Mouse (Mus musculus): ENCODE measurements around the gene Rdh5. TPM values are rescaled to one million over a fixed set of nuclear protein-coding genes. Genes with fewer than 3 reads are reported as not detected.

Gene Rdh5
- polyA plus RNA-seq, 1 experiment = 21.8 TPM

DNA sequence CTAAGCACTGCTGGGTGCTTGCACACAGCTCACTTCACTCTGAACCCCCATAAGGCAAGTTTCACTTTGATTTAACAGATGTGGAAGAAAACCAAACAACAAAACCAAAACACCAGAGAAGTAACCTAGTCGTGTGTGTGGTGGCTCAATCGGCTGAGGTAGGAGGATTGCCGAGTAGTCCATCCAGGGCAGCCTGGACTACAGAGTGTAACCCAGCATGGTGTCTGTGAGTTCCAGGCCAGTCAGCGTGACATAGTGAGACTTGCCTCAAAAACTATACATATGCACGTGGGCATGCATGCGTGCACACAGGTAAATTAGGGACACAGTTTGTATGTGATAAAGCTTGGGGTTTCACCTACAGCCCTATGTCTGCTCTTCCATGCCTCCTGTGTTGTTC is 5.3 kb downstream of the Rdh5 start:
- no peak for DNase-seq
- no peaks in the 10 kb centered on the region for H3K27me3 ChIP-seq (ENCODE audit: control insufficient read depth, insufficient read depth, low read length)
- no peak overlapping the region for H3K27ac ChIP-seq (ENCODE audit: control insufficient read depth, insufficient read depth, low read length)
- H3K4me1 ChIP-seq (replicated peaks; ENCODE audit: control insufficient read depth, insufficient read depth, low read length) = peaks cover 5% of the 10 kb centered on the region
- H3K36me3 ChIP-seq (ENCODE audit: control insufficient read depth, insufficient read depth, low read length) = no peaks in the 10 kb centered on the region
- 91% methylated on average over 6 of the region's 6 CpGs for WGBS
- TF ChIP-seq POLR2A (IDR thresholded peaks at IDR 0.05; ENCODE audit: control insufficient read depth, extremely low read depth, insufficient read depth, low read length, poor library complexity) (no peak), CTCF (IDR thresholded peaks at IDR 0.05; ENCODE audit: borderline replicate concordance, control insufficient read depth, extremely low read depth, insufficient read depth, low read length, poor library complexity) (no peak)
- H3K4me3 ChIP-seq (ENCODE audit: control insufficient read depth, insufficient read depth, low read length) = no peak overlapping the region

- H3K4me1 ChIP-seq (replicated peaks; ENCODE audit: control insufficient read depth, insufficient read depth, low read length) = no peaks in the 10 kb centered on the region
- no peak overlapping the region for H3K27ac ChIP-seq (ENCODE audit: control insufficient read depth, insufficient read depth, low read length)
- H3K4me3 ChIP-seq (ENCODE audit: control insufficient read depth, insufficient read depth, low read length) = no peak overlapping the region
- H3K27me3 ChIP-seq (ENCODE audit: control insufficient read depth, insufficient read depth, low read length) = no peaks in the 10 kb centered on the region; the same call in 1 of the 2 replicates
- DNase-seq = no peak
- 97% methylated on average over 3 of the region's 3 CpGs for WGBS
- H3K36me3 ChIP-seq (ENCODE audit: control insufficient read depth, insufficient read depth, low read length) = no peaks in the 10 kb centered on the region
- TF ChIP-seq CTCF (IDR thresholded peaks at IDR 0.05; ENCODE audit: borderline replicate concordance, control insufficient read depth, extremely low read depth, insufficient read depth, low read length, poor library complexity) = no peak
- no peak for TF ChIP-seq POLR2A (IDR thresholded peaks at IDR 0.05; ENCODE audit: control insufficient read depth, extremely low read depth, insufficient read depth, low read length, poor library complexity)
Measured at GRCm38 (mm10) chr10:128916665-128917064, 6.0 kb downstream of the Rdh5 start.

DNA sequence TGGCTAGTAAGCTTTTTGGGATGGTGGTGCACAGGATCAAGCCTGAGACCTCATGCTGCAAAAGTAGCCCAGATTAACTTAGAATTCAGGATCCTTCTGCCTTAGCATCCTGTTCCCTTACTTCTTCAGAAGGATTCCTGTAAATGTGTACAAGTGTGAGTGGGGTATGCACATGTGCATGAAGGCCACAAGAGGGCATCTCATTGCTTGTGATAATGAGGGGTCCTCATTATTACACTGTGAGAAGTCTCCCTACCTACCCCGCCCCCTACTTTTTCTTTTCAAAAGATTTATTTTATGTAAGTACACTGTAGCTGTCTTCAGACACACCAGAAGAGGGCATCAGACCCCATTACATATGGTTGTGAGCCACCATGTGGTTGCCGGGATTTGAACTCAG is 7.1 kb downstream of the Rdh5 start:
- Histone ChIP-seq H3K27ac (ENCODE audit: control insufficient read depth, insufficient read depth, low read length) (no peak overlapping the region), H3K4me3 (ENCODE audit: control insufficient read depth, insufficient read depth, low read length) (no peak overlapping the region), H3K4me1 (replicated peaks; ENCODE audit: control insufficient read depth, insufficient read depth, low read length) (no peaks in the 10 kb centered on the region), H3K27me3 (ENCODE audit: control insufficient read depth, insufficient read depth, low read length) (peaks cover 5% of the 10 kb centered on the region; the same call in 1 of the 2 replicates), H3K36me3 (ENCODE audit: control insufficient read depth, insufficient read depth, low read length) (no peaks in the 10 kb centered on the region)
- TF ChIP-seq CTCF (IDR thresholded peaks at IDR 0.05; ENCODE audit: borderline replicate concordance, control insufficient read depth, extremely low read depth, insufficient read depth, low read length, poor library complexity) (no peak), POLR2A (IDR thresholded peaks at IDR 0.05; ENCODE audit: control insufficient read depth, extremely low read depth, insufficient read depth, low read length, poor library complexity) (no peak)
- DNase-seq = no peak
- 97% methylated on average over 2 of the region's 2 CpGs for WGBS

- WGBS = 91% methylated on average over 12 of the region's 12 CpGs
- DNase-seq = no peak
- Histone ChIP-seq H3K27me3 (ENCODE audit: control insufficient read depth, insufficient read depth, low read length) (peaks cover 23% of the 10 kb centered on the region), H3K4me1 (replicated peaks; ENCODE audit: control insufficient read depth, insufficient read depth, low read length) (peaks cover 4% of the 10 kb centered on the region), H3K4me3 (ENCODE audit: control insufficient read depth, insufficient read depth, low read length) (no peak overlapping the region), H3K36me3 (ENCODE audit: control insufficient read depth, insufficient read depth, low read length) (no peaks in the 10 kb centered on the region), H3K27ac (ENCODE audit: control insufficient read depth, insufficient read depth, low read length) (no peak overlapping the region)
- TF ChIP-seq CTCF (IDR thresholded peaks at IDR 0.05; ENCODE audit: borderline replicate concordance, control insufficient read depth, extremely low read depth, insufficient read depth, low read length, poor library complexity) (no peak), POLR2A (IDR thresholded peaks at IDR 0.05; ENCODE audit: control insufficient read depth, extremely low read depth, insufficient read depth, low read length, poor library complexity) (no peak)
Measured at GRCm38 (mm10) chr10:128913696-128914095, 9.0 kb downstream of the Rdh5 start.

DNA sequence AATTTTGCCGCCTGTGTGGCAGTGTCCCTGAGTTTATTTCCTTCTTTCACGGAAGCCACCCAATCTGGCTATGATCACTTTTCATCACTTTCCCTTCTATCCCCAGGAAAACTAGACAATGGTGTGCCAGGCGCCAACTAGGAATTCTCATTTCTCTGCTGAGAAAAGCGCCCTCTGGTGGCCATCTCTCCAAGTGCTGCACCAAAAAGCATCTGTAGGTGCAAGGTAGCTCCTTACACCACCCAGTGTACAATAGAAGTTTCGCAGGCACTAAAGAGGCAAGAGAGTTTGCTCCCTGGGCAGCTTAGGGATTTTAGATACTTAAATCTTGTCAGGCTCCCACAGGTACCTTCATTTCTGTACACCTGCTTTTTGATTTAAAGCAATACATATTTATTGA is 9.5 kb downstream of the Rdh5 start:
- peaks cover 26% of the 10 kb centered on the region for H3K27me3 ChIP-seq (ENCODE audit: control insufficient read depth, insufficient read depth, low read length)
- no peaks in the 10 kb centered on the region for H3K36me3 ChIP-seq (ENCODE audit: control insufficient read depth, insufficient read depth, low read length)
- TF ChIP-seq POLR2A (IDR thresholded peaks at IDR 0.05; ENCODE audit: control insufficient read depth, extremely low read depth, insufficient read depth, low read length, poor library complexity) = no peak
- TF ChIP-seq CTCF (IDR thresholded peaks at IDR 0.05; ENCODE audit: borderline replicate concordance, control insufficient read depth, extremely low read depth, insufficient read depth, low read length, poor library complexity) = no peak
- DNase-seq = peak; percentile 82
- H3K27ac ChIP-seq (ENCODE audit: control insufficient read depth, insufficient read depth, low read length) = no peak overlapping the region
- no peak overlapping the region for H3K4me3 ChIP-seq (ENCODE audit: control insufficient read depth, insufficient read depth, low read length)
- H3K4me1 ChIP-seq (replicated peaks; ENCODE audit: control insufficient read depth, insufficient read depth, low read length) = peaks cover 4% of the 10 kb centered on the region
- WGBS = 25% methylated on average over 5 of the region's 5 CpGs

- Histone ChIP-seq H3K4me3 (ENCODE audit: control insufficient read depth, insufficient read depth, low read length) (no peak overlapping the region), H3K27ac (ENCODE audit: control insufficient read depth, insufficient read depth, low read length) (no peak overlapping the region), H3K27me3 (ENCODE audit: control insufficient read depth, insufficient read depth, low read length) (peaks cover 26% of the 10 kb centered on the region), H3K4me1 (replicated peaks; ENCODE audit: control insufficient read depth, insufficient read depth, low read length) (peaks cover 4% of the 10 kb centered on the region), H3K36me3 (ENCODE audit: control insufficient read depth, insufficient read depth, low read length) (no peaks in the 10 kb centered on the region)
- no peak for TF ChIP-seq CTCF (IDR thresholded peaks at IDR 0.05; ENCODE audit: borderline replicate concordance, control insufficient read depth, extremely low read depth, insufficient read depth, low read length, poor library complexity)
- TF ChIP-seq POLR2A (IDR thresholded peaks at IDR 0.05; ENCODE audit: control insufficient read depth, extremely low read depth, insufficient read depth, low read length, poor library complexity) = no peak
- 81% methylated on average over 4 of the region's 4 CpGs for WGBS
- no peak for DNase-seq
Measured at GRCm38 (mm10) chr10:128912791-128913190, 9.9 kb downstream of the Rdh5 start.

DNA sequence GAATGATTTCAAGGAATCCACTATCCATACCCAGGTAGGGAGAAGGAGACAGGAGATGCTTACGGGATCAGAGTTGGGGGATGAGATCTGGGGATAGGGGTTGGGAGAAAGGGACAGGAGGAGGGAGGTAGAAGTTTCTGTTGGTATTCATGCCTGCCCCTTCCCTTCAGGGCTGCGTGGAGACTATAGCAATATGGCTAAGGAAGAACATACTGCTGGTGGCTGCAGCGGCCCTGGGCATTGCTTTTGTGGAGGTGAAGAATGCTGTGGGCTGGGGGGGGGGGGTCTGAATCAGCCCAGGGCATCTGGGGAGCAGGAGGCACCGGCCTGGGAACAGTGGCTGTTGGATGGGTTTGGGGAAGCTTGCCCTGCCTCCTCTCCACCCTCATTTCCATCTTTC is 10.4 kb downstream of the Rdh5 start:
- no peaks in the 10 kb centered on the region for H3K36me3 ChIP-seq (ENCODE audit: control insufficient read depth, insufficient read depth, low read length)
- WGBS = 86% methylated on average over 3 of the region's 4 CpGs

More for the DNA sequence above, 10.4 kb downstream of the Rdh5 start:
- no peak overlapping the region for H3K27ac ChIP-seq (ENCODE audit: control insufficient read depth, insufficient read depth, low read length)
- H3K4me1 ChIP-seq (replicated peaks; ENCODE audit: control insufficient read depth, insufficient read depth, low read length) = peaks cover 4% of the 10 kb centered on the region
- no peak overlapping the region for H3K4me3 ChIP-seq (ENCODE audit: control insufficient read depth, insufficient read depth, low read length)
- no peak for DNase-seq
- no peak for TF ChIP-seq CTCF (IDR thresholded peaks at IDR 0.05; ENCODE audit: borderline replicate concordance, control insufficient read depth, extremely low read depth, insufficient read depth, low read length, poor library complexity)
- TF ChIP-seq POLR2A (IDR thresholded peaks at IDR 0.05; ENCODE audit: control insufficient read depth, extremely low read depth, insufficient read depth, low read length, poor library complexity) = no peak
- H3K27me3 ChIP-seq (ENCODE audit: control insufficient read depth, insufficient read depth, low read length) = peaks cover 26% of the 10 kb centered on the region

All from thymus, adult 2 months (tissue).